Mouse (Mus musculus) heart, postnatal 36 days (tissue): ENCODE data around the gene Gnb5. TPM values are rescaled to one million over a fixed set of nuclear protein-coding genes. Genes with fewer than 3 reads are reported as not detected.

Source experiments
- DNase-seq, 2 experiments: peaks; one replicate each; pipeline ENCODE4 v3.0.0; 2021 to 2022
- intact Hi-C: fragments of 180-260 bp; cut with DNase I; formaldehyde crosslinking; loops from one replicate; pipeline ENCODE4 v1.15.1; 2025
- total RNA-seq, 2 experiments: library from RNA; stranded (reverse); gene quantifications; 2 replicates each; pipeline ENCODE4 v1.2.3; 2021

The Gnb5 gene
- total RNA-seq: 10 to 100 TPM; 18.7 to 25.7 TPM

- no peak for DNase-seq
- intact Hi-C loops: no loop called here
Measured at GRCm38 (mm10) chr9:75306126-75306898, at the start of gene Gnb5. Gnb5 (plus strand) TSS chr9:75306288.

- intact Hi-C loops: no loop called here
- DNase-seq: no peak
Measured at GRCm38 (mm10) chr9:75258792-75259191, 47.3 kb upstream of the Gnb5 start.

- intact Hi-C loops: no loop called here
- no peak for DNase-seq
Measured at GRCm38 (mm10) chr9:75259656-75260055, 46.4 kb upstream of the Gnb5 start.

GRCm38 (mm10) chr9:75261332-75261872, 44.7 kb upstream of the Gnb5 start:
- intact Hi-C loops: no loop called here
- DNase-seq: no peak

- no peak for DNase-seq
- intact Hi-C loops: no loop called here
Measured at GRCm38 (mm10) chr9:75262235-75262826, 43.8 kb upstream of the Gnb5 start.

- intact Hi-C loops: no loop called here
- DNase-seq: no peak
Measured at GRCm38 (mm10) chr9:75264008-75264718, 41.9 kb upstream of the Gnb5 start.

- no peak for DNase-seq
- intact Hi-C loops: no loop called here
Measured at GRCm38 (mm10) chr9:75267147-75267546, 38.9 kb upstream of the Gnb5 start.

GRCm38 (mm10) chr9:75270382-75270781, 35.7 kb upstream of the Gnb5 start:
- DNase-seq: no peak
- intact Hi-C loops: no loop called here

GRCm38 (mm10) chr9:75271539-75271938, 34.5 kb upstream of the Gnb5 start:
- intact Hi-C loops: no loop called here
- DNase-seq: no peak

- no peak for DNase-seq
- intact Hi-C loops: no loop called here
Measured at GRCm38 (mm10) chr9:75273646-75274045, 32.4 kb upstream of the Gnb5 start.

GRCm38 (mm10) chr9:75274486-75274885, 31.6 kb upstream of the Gnb5 start:
- DNase-seq: no peak
- intact Hi-C loops: no loop called here

GRCm38 (mm10) chr9:75275051-75275450, 31.0 kb upstream of the Gnb5 start:
- no peak for DNase-seq
- intact Hi-C loops: no loop called here

GRCm38 (mm10) chr9:75280814-75281213, 25.3 kb upstream of the Gnb5 start:
- DNase-seq: peak; percentile 31 to 36
- intact Hi-C loops: loop anchor here (5.0 kb wide), 1 partner anchor 229 kb away; no protein-coding TSS in a partner anchor

GRCm38 (mm10) chr9:75282179-75282578, 23.9 kb upstream of the Gnb5 start:
- intact Hi-C loops: loop anchor here (2.0 to 5.0 kb wide), 2 partner anchors 230 to 377 kb away; no protein-coding TSS in a partner anchor
- no peak for DNase-seq

- intact Hi-C loops: loop anchor here (2.0 to 5.0 kb wide), 2 partner anchors 231 to 378 kb away; no protein-coding TSS in a partner anchor
- peak; percentile 24 to 33 for DNase-seq
Measured at GRCm38 (mm10) chr9:75282830-75283229, 23.3 kb upstream of the Gnb5 start.

GRCm38 (mm10) chr9:75283636-75284035, 22.5 kb upstream of the Gnb5 start:
- DNase-seq: no peak
- intact Hi-C loops: loop anchor here (2.0 to 5.0 kb wide), 2 partner anchors 231 to 379 kb away; no protein-coding TSS in a partner anchor

- intact Hi-C loops: no loop called here
- no peak for DNase-seq
Measured at GRCm38 (mm10) chr9:75285363-75285762, 20.7 kb upstream of the Gnb5 start.

- intact Hi-C loops: no loop called here
Measured at GRCm38 (mm10) chr9:75287636-75288035, 18.5 kb upstream of the Gnb5 start.

GRCm38 (mm10) chr9:75289545-75289944, 16.5 kb upstream of the Gnb5 start:
- DNase-seq: peak; percentile 13 to 17

More at GRCm38 (mm10) chr9:75287636-75288035, 18.5 kb upstream of the Gnb5 start:
- no peak for DNase-seq

GRCm38 (mm10) chr9:75299342-75299741, 6.7 kb upstream of the Gnb5 start:
- intact Hi-C loops: no loop called here

More at GRCm38 (mm10) chr9:75289545-75289944, 16.5 kb upstream of the Gnb5 start:
- intact Hi-C loops: no loop called here

GRCm38 (mm10) chr9:75303033-75303432, 3.1 kb upstream of the Gnb5 start:
- DNase-seq: no peak
- intact Hi-C loops: no loop called here

More at GRCm38 (mm10) chr9:75299342-75299741, 6.7 kb upstream of the Gnb5 start:
- no peak for DNase-seq
